Mouse (Mus musculus): ENCODE measurements around the gene Ccdc167. TPM values are rescaled to one million over a fixed set of nuclear protein-coding genes. Genes with fewer than 3 reads are reported as not detected.

Gene Ccdc167
- polyA plus RNA-seq, 1 experiment = 11.9 TPM

DNA sequence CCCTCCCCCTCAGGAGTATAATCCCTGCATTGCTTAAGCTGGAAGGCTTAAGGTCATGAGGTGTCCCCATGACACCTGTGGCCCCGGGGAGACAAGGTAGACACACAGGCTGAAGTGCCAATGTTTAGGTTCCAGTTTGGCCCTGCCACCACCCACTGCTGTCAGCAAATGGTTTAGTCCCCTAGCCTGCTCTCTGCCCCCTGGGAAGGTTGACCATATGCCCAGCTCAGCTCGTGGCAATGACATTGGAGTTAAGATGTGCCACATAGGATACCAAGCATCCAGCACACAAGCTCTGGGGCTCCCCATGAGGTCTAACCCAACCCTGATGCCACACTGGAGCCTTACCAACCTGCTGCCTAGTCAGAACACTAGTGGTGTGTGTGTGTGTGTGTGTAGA, 15.7 kb upstream of the Ccdc167 start:
- Histone ChIP-seq H3K79me3 (ENCODE audit: low read depth) (no peaks in the 10 kb centered on the region), H3K36me3 (ENCODE audit: control insufficient read depth, insufficient read depth) (no peaks in the 10 kb centered on the region), H3K4me3 (ENCODE audit: insufficient read depth, poor library complexity, severe bottlenecking) (no peak overlapping the region), H3ac (ENCODE audit: control insufficient read depth, insufficient read length, low read depth) (no peak overlapping the region), H3K79me2 (ENCODE audit: control insufficient read depth, insufficient read depth) (no peaks in the 10 kb centered on the region), H3K27me3 (ENCODE audit: control insufficient read depth, insufficient read depth, insufficient read length) (peaks cover 4% of the 10 kb centered on the region)
- TF ChIP-seq MYOD1 (IDR thresholded peaks at IDR 0.05; ENCODE audit: control insufficient read depth, insufficient read length, low read depth) (no peak), FOSL1 (IDR thresholded peaks at IDR 0.05; ENCODE audit: insufficient read depth, low read length, poor library complexity, severe bottlenecking) (no peak), MYOG (IDR thresholded peaks at IDR 0.05; ENCODE audit: control insufficient read depth, extremely low read depth, insufficient read length) (no peak), USF1 (IDR thresholded peaks at IDR 0.05; ENCODE audit: low read depth) (no peak), CTCF (IDR thresholded peaks at IDR 0.05; ENCODE audit: control insufficient read depth, insufficient read depth, insufficient read length) (no peak), MAX (IDR thresholded peaks at IDR 0.05) (no peak), CEBPB (IDR thresholded peaks at IDR 0.05; ENCODE audit: low read depth) (no peak)

DNA sequence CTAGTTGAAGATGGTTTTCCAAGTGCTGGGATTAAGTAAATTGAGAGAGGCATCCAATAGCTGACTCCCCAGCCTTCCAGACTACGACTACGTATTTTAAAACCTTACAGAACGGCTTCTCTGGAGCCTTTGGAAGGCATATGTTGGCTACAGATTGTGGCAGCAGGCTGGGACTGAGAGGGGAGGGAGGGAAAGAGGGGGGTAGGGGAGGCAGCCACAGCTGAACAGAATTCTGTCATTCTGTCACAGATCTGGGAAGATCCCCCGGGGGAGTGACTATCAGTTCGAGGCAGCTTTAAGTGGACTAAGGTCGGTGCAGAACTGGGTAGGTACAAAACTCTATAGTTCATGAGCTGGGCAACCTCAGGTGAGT, 15.1 kb upstream of the Ccdc167 start:
- H3K36me3 ChIP-seq (ENCODE audit: control insufficient read depth, insufficient read depth) = no peaks in the 10 kb centered on the region
- TF ChIP-seq CTCF (IDR thresholded peaks at IDR 0.05; ENCODE audit: control insufficient read depth, insufficient read depth, insufficient read length) (no peak), FOSL1 (IDR thresholded peaks at IDR 0.05; ENCODE audit: insufficient read depth, low read length, poor library complexity, severe bottlenecking) (no peak), MYOD1 (IDR thresholded peaks at IDR 0.05; ENCODE audit: control insufficient read depth, insufficient read length, low read depth) (no peak), USF1 (IDR thresholded peaks at IDR 0.05; ENCODE audit: low read depth) (no peak), MAX (IDR thresholded peaks at IDR 0.05) (no peak), CEBPB (IDR thresholded peaks at IDR 0.05; ENCODE audit: low read depth) (no peak)
- no peaks in the 10 kb centered on the region for H3K79me3 ChIP-seq (ENCODE audit: low read depth)
- H3ac ChIP-seq (ENCODE audit: control insufficient read depth, insufficient read length, low read depth) = no peak overlapping the region
- H3K27me3 ChIP-seq (ENCODE audit: control insufficient read depth, insufficient read depth, insufficient read length) = peaks cover 4% of the 10 kb centered on the region
- no peaks in the 10 kb centered on the region for H3K79me2 ChIP-seq (ENCODE audit: control insufficient read depth, insufficient read depth)
- no peak overlapping the region for H3K4me3 ChIP-seq (ENCODE audit: insufficient read depth, poor library complexity, severe bottlenecking)

GRCm38 (mm10) chr17:29731266-29731952, 14.6 kb upstream of the Ccdc167 start:
- Histone ChIP-seq H3K27me3 (ENCODE audit: control insufficient read depth, insufficient read depth, insufficient read length) (no peaks in the 10 kb centered on the region), H3K36me3 (ENCODE audit: control insufficient read depth, insufficient read depth) (no peaks in the 10 kb centered on the region), H3K4me3 (ENCODE audit: insufficient read depth, poor library complexity, severe bottlenecking) (no peak overlapping the region), H3K79me2 (ENCODE audit: control insufficient read depth, insufficient read depth) (no peaks in the 10 kb centered on the region), H3ac (ENCODE audit: control insufficient read depth, insufficient read length, low read depth) (no peak overlapping the region), H3K79me3 (ENCODE audit: low read depth) (no peaks in the 10 kb centered on the region)
- TF ChIP-seq USF1 (IDR thresholded peaks at IDR 0.05; ENCODE audit: low read depth) (no peak), MAX (IDR thresholded peaks at IDR 0.05) (no peak)

- no peaks in the 10 kb centered on the region for H3K36me3 ChIP-seq (ENCODE audit: control insufficient read depth, insufficient read depth)
- no peaks in the 10 kb centered on the region for H3K27me3 ChIP-seq (ENCODE audit: control insufficient read depth, insufficient read depth, insufficient read length)
- no peak overlapping the region for H3ac ChIP-seq (ENCODE audit: control insufficient read depth, insufficient read length, low read depth)
- no peaks in the 10 kb centered on the region for H3K79me3 ChIP-seq (ENCODE audit: low read depth)
- H3K79me2 ChIP-seq (ENCODE audit: control insufficient read depth, insufficient read depth) = no peaks in the 10 kb centered on the region
- no peak overlapping the region for H3K4me3 ChIP-seq (ENCODE audit: insufficient read depth, poor library complexity, severe bottlenecking)
- TF ChIP-seq MAX (IDR thresholded peaks at IDR 0.05) (no peak), CEBPB (IDR thresholded peaks at IDR 0.05; ENCODE audit: low read depth) (no peak), MYOG (IDR thresholded peaks at IDR 0.05; ENCODE audit: control insufficient read depth, extremely low read depth, insufficient read length) (no peak), CTCF (IDR thresholded peaks at IDR 0.05; ENCODE audit: control insufficient read depth, insufficient read depth, insufficient read length) (no peak), USF1 (IDR thresholded peaks at IDR 0.05; ENCODE audit: low read depth) (no peak), MYOD1 (IDR thresholded peaks at IDR 0.05; ENCODE audit: control insufficient read depth, insufficient read length, low read depth) (no peak), FOSL1 (IDR thresholded peaks at IDR 0.05; ENCODE audit: insufficient read depth, low read length, poor library complexity, severe bottlenecking) (no peak)
Measured at GRCm38 (mm10) chr17:29730510-29731265, 13.8 kb upstream of the Ccdc167 start.

DNA sequence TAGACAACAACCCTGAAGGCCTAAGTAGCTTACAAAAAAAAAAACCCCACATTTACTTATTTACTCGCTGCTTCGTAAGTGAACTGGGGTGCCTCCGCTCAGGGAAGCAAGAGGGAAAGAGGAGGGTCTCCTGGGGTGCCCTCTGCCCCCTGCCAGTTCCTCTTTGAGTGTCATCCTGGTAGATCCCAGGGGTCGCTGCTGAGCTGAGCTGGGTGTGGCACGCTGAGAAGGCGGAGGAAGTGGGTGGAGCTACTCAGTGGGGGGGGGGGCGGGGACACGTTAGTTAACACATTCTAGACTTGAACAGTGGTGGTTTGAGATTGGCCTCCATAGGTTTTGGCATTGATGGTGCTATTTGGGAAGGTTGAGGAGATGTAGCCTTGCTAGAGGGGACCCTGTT, 11.2 kb upstream of the Ccdc167 start:
- Histone ChIP-seq H3K27me3 (ENCODE audit: control insufficient read depth, insufficient read depth, insufficient read length) (no peaks in the 10 kb centered on the region), H3K36me3 (ENCODE audit: control insufficient read depth, insufficient read depth) (no peaks in the 10 kb centered on the region), H3ac (ENCODE audit: control insufficient read depth, insufficient read length, low read depth) (no peak overlapping the region), H3K79me2 (ENCODE audit: control insufficient read depth, insufficient read depth) (no peaks in the 10 kb centered on the region), H3K4me3 (ENCODE audit: insufficient read depth, poor library complexity, severe bottlenecking) (no peak overlapping the region), H3K79me3 (ENCODE audit: low read depth) (no peaks in the 10 kb centered on the region)
- TF ChIP-seq CEBPB (IDR thresholded peaks at IDR 0.05; ENCODE audit: low read depth) (no peak), FOSL1 (IDR thresholded peaks at IDR 0.05; ENCODE audit: insufficient read depth, low read length, poor library complexity, severe bottlenecking) (no peak), CTCF (IDR thresholded peaks at IDR 0.05; ENCODE audit: control insufficient read depth, insufficient read depth, insufficient read length) (no peak), MYOD1 (IDR thresholded peaks at IDR 0.05; ENCODE audit: control insufficient read depth, insufficient read length, low read depth) (no peak), MYOG (IDR thresholded peaks at IDR 0.05; ENCODE audit: control insufficient read depth, extremely low read depth, insufficient read length) (no peak), USF1 (IDR thresholded peaks at IDR 0.05; ENCODE audit: low read depth) (no peak), MAX (IDR thresholded peaks at IDR 0.05) (no peak)

Measured in C2C12 (cell line).